Mouse (Mus musculus) forebrain, embryonic 16.5 days (tissue): ENCODE data around the gene Kif1bp. TPM values are rescaled to one million over a fixed set of nuclear protein-coding genes. Genes with fewer than 3 reads are reported as not detected.

Experiments used
- ATAC-seq: fragments of 200-750 bp; cut with Nextera tagmentation; 2 replicates; pipeline ENCODE4 v1.8.0; 2017; ENCODE audit warnings: mild to moderate bottlenecking, moderate library complexity
- H3K27ac ChIP-seq: fragments of 300-500 bp; sonication (generic); 2 replicates; pipeline ENCODE4 v1.5.1; 2014; ENCODE audit warnings: low read length, control low read depth
- H3K27me3 ChIP-seq: fragments of 300-500 bp; sonication (generic); replicated peaks from 2 replicates; pipeline ENCODE4 v1.6.1; 2014; ENCODE audit warnings: low read length; ENCODE audit not compliant: control insufficient read depth, insufficient read depth
- H3K36me3 ChIP-seq: fragments of 300-500 bp; sonication (generic); 2 replicates; pipeline ENCODE4 v1.6.1; 2014; ENCODE audit not compliant: control insufficient read depth, insufficient read depth
- H3K4me1 ChIP-seq: fragments of 300-500 bp; sonication (generic); replicated peaks from 2 replicates; pipeline ENCODE4 v1.6.1; 2014; ENCODE audit warnings: low read length; ENCODE audit not compliant: control insufficient read depth, insufficient read depth
- H3K4me2 ChIP-seq: fragments of 300-500 bp; sonication (generic); 2 replicates; pipeline ENCODE4 v1.6.1; 2014; ENCODE audit warnings: mild to moderate bottlenecking, low read length, control low read depth
- H3K4me3 ChIP-seq: fragments of 300-500 bp; sonication (generic); replicated peaks from 2 replicates; pipeline ENCODE4 v1.5.1; 2014; ENCODE audit warnings: mild to moderate bottlenecking, low read length, control low read depth
- H3K9ac ChIP-seq: fragments of 300-500 bp; sonication (generic); replicated peaks from 2 replicates; pipeline ENCODE4 v1.6.1; 2014; ENCODE audit warnings: low read depth, low read length, control low read depth
- H3K9me3 ChIP-seq: fragments of 300-500 bp; sonication (generic); 2 replicates; pipeline ENCODE4 v1.6.1; 2016; ENCODE audit warnings: low read length; ENCODE audit not compliant: control insufficient read depth
- WGBS: fragments of 180-500 bp; shearing (Covaris S2); extraction: QIAGEN DNeasy Blood & Tissue Kit; methylation state at CpG from one replicate; pipeline ENCODE4 v1.1.7; 2014; 5-methylcytosine and 5-hydroxymethylcytosine counted together
- polyA plus RNA-seq: library from polyadenylated mRNA; unstranded; fragments of >200 nt; fragmentation: Nextera tagmentation; extraction: Ambion mirVana; gene quantifications from 2 replicates; pipeline ENCODE4 v1.2.1, GENCODE M21; 2015

Gene Kif1bp
- polyA plus RNA-seq, 1 experiment from 2014 or later = 71.4 TPM

DNA sequence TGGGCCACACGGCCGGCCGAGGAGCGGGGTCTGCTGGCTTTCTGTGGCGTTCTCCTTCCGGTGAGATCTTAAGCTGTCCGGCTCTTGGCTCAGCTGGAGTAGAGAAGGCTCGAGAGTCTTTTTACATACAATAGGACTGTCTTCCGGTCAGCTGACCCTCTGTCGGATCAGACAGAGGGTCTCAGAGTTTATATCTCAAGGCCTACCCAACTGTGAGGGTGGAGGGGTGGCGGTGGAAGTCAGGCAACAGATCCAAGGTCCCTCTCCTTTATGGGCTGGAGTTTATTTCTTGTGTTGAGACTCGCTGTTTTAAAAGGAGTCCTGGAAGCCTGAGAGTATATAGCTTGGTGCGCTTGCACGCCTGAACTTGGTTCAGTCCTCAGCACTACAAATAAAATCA is 50.9 kb downstream of the Kif1bp start, which contains the start of gene Srgn:
Gene Srgn, minus strand, starts transcription at position 101 of the 400 bp plus-strand sequence.
- Histone ChIP-seq H3K27me3 (no peaks in the 10 kb centered on the region), H3K27ac (no peak within 1 kb of the TSS), H3K36me3 (no peaks in the 10 kb centered on the region), H3K4me1 (no peaks in the 10 kb centered on the region), H3K4me3 (no peak within 1 kb of the TSS), H3K4me2 (no peak within 1 kb of the TSS), H3K9me3 (no peaks in the 10 kb centered on the region), H3K9ac (no peak within 1 kb of the TSS)
- ATAC-seq = no peak
- 91% methylated on average over 14 of the region's 14 CpGs for WGBS

DNA sequence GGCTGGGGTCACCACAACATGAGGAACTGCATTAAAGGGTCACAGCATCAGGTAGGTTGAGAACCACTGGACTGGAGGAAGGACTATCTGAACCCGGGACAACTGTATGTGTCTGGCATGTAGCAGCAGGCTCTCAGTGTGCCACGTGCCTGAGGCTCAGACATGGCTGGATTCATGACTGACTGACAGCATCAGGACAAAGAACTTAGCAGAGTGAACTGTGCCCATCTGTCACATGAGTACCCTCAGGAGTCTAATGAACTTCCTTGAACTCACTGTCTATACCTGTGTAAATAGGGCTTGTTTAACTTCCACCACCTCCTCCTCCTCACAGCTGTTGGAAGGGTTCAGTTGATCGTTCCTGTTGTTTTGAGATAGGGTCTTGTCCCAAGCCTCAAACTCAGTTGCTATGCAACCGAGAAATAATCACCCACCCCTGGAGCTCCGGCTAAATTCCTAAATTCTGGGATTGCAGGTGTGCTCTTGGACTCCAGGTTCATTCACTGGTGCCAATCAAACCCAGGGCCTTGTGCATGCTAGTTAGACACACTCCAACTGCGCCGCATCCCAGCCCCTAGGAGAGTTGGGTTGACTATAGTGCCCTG is 55.8 kb downstream of the Kif1bp start:
- Histone ChIP-seq H3K4me2 (no peak overlapping the region), H3K36me3 (no peaks in the 10 kb centered on the region), H3K4me3 (no peak overlapping the region), H3K9me3 (no peaks in the 10 kb centered on the region), H3K9ac (no peak overlapping the region), H3K27me3 (no peaks in the 10 kb centered on the region), H3K27ac (no peak overlapping the region), H3K4me1 (no peaks in the 10 kb centered on the region)
- no peak for ATAC-seq
- 76% methylated on average over 7 of the region's 7 CpGs for WGBS

DNA sequence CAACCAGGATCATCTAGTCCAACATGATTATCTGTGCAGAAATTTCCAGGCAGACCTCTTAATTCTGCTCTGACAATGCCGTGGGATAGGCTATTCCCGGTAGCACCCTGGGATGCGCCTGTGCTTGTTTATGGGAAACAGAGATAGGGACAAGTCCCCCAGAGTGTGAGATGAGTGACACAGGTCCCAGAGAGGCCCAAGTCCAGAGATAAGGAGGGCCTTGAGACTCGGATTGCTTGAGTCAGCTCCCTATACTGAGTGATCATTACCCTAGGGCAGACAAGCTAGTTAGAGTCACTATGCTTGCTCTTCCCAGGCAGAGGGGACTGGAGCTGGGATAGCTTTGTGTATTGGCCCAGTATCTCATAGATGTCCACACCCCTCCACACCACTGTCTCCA is 56.5 kb downstream of the Kif1bp start:
- 81% methylated on average over 4 of the region's 4 CpGs for WGBS
- no peaks in the 10 kb centered on the region for H3K4me1 ChIP-seq
- no peak overlapping the region for H3K4me2 ChIP-seq
- H3K27me3 ChIP-seq = no peaks in the 10 kb centered on the region
- no peaks in the 10 kb centered on the region for H3K9me3 ChIP-seq
- no peak overlapping the region for H3K4me3 ChIP-seq
- ATAC-seq = no peak
- no peak overlapping the region for H3K27ac ChIP-seq
- no peak overlapping the region for H3K9ac ChIP-seq
- H3K36me3 ChIP-seq = no peaks in the 10 kb centered on the region

DNA sequence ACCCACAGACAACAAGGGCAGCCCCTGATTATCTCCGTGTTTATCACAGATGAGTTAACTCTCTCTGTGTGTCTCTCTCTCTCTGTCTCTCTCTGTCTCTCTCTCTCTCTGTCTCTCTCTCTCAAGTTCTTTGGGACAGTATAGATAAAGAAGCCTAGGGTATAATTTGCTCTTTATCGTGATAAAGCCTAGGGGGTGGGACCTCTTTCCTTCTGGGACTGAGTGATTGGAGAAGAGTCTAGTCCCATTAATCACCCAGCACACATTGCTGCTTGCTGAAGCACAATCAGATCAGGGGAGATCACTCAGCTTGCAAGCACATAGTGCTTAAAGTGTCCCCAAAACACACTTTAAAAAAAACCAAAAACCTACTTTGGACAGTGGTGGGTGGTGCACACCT is 57.3 kb downstream of the Kif1bp start:
- Histone ChIP-seq H3K4me3 (no peak overlapping the region), H3K27ac (no peak overlapping the region), H3K9ac (no peak overlapping the region), H3K4me2 (no peak overlapping the region), H3K36me3 (no peaks in the 10 kb centered on the region), H3K9me3 (no peaks in the 10 kb centered on the region), H3K27me3 (no peaks in the 10 kb centered on the region), H3K4me1 (no peaks in the 10 kb centered on the region)
- 55% methylated on average over 2 of the region's 2 CpGs for WGBS
- no peak for ATAC-seq

DNA sequence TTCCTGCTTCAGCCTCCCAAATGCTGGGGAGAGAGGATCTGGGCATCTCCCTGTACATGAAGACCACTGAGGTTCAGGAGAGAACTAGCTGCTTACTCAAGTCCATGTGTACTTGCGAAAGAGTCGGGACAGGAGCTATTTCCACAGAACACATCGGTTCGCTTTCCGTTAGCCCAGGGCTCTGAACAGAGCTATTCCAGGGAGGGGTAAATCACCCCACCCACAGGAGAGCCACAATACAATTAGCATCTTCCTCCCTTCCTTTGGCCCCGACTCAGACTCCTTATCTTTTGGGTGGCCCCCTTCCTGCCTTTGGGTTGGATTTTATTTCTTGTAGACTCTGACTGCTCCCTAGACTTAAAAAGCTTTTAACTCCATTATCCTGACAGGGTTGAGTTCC is 60.7 kb downstream of the Kif1bp start:
- Histone ChIP-seq H3K27ac (no peak overlapping the region), H3K27me3 (no peaks in the 10 kb centered on the region), H3K4me2 (no peak overlapping the region), H3K36me3 (no peaks in the 10 kb centered on the region), H3K4me3 (no peak overlapping the region), H3K4me1 (no peaks in the 10 kb centered on the region), H3K9me3 (no peaks in the 10 kb centered on the region), H3K9ac (no peak overlapping the region)
- WGBS = 89% methylated on average over 6 of the region's 6 CpGs
- no peak for ATAC-seq

DNA sequence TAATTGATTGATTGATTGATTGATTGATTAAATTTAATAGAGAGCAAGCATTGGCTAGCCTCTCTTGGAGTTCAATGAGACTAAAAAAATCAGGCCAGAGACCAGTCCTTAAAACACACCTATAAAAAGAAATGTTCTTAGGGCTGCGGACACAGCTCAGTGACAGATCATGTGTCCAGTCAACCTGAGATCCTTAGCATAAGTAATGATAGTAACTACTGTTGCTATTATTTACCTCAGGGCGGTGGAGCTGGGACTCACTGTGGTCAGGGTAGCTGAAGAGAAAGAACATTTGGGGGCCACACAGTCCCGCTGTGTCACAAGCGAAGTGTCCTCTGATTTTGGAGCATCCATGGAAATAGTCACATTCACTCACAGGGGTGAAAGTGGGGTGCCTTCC is 65.4 kb downstream of the Kif1bp start:
- H3K4me3 ChIP-seq = no peak overlapping the region
- H3K9ac ChIP-seq = no peak overlapping the region
- H3K27ac ChIP-seq = no peak overlapping the region
- ATAC-seq = no peak
- 96% methylated on average over 4 of the region's 4 CpGs for WGBS
- H3K9me3 ChIP-seq = no peaks in the 10 kb centered on the region
- H3K4me1 ChIP-seq = peaks cover 3% of the 10 kb centered on the region; the same call in 1 of the 2 replicates
- no peak overlapping the region for H3K4me2 ChIP-seq
- H3K27me3 ChIP-seq = no peaks in the 10 kb centered on the region; the same call in 1 of the 2 replicates
- H3K36me3 ChIP-seq = no peaks in the 10 kb centered on the region

DNA sequence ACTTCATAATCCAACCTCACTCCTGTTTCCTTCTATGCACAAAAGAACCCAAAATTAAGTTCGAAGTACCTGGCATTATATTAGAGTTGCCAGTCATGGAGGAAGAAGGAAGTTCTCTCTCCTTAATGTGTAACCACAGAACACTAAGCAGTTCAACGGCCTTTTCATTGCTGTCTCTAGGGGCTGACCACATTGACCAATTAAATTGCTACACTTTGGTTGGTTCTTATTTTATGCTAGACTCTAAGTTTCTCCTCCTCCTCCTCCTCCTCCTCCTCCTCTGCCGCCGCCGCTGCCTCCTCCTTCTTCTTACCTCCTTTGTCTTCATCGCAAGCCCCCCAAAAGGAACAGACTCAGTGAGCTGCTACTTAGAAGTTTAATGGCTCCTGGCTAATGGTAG is 66.7 kb downstream of the Kif1bp start:
- Histone ChIP-seq H3K36me3 (no peaks in the 10 kb centered on the region), H3K9me3 (no peaks in the 10 kb centered on the region), H3K27me3 (peaks cover 2% of the 10 kb centered on the region; the same call in 1 of the 2 replicates), H3K27ac (no peak overlapping the region), H3K4me1 (peaks cover 3% of the 10 kb centered on the region; the same call in 1 of the 2 replicates), H3K4me3 (no peak overlapping the region), H3K4me2 (no peak overlapping the region), H3K9ac (no peak overlapping the region)
- 78% methylated on average over 6 of the region's 6 CpGs for WGBS
- ATAC-seq = no peak

DNA sequence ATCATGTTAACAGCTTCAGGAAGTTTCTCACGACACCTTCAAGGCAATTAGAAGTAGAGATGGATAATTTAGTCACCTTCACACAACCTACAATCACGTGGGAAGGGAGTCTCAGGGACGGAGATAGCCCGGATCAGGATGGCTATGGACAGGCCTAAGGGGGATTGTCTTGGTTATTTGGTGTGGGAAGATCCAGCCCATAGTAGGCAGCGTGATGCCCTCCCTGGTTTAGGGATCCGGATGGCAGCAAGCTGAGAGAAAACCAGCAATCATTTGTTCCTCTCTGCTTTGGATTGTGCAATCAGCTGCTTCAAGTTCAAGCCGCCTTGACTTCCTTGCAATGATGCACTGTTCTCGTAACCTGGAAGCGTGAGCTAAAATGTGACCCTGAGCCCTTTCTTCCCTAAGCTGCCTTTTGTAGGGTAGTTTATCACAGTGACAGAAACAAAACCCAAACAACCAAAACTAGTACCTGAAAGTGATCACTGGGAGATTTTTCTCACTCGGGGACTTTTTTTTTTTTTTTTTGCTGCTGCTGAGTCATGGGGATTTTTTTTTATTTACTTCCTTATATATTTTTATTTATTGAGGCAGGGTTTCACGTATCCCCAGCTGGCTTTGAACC is 69.1 kb downstream of the Kif1bp start:
- H3K9me3 ChIP-seq = no peaks in the 10 kb centered on the region
- peaks cover 2% of the 10 kb centered on the region; the same call in 1 of the 2 replicates for H3K27me3 ChIP-seq
- no peak overlapping the region for H3K27ac ChIP-seq
- H3K4me1 ChIP-seq = peaks cover 3% of the 10 kb centered on the region; the same call in 1 of the 2 replicates
- WGBS = 66% methylated on average over 11 of the region's 11 CpGs
- no peaks in the 10 kb centered on the region for H3K36me3 ChIP-seq
- ATAC-seq = no peak
- no peak overlapping the region for H3K4me2 ChIP-seq
- no peak overlapping the region for H3K4me3 ChIP-seq
- H3K9ac ChIP-seq = no peak overlapping the region

DNA sequence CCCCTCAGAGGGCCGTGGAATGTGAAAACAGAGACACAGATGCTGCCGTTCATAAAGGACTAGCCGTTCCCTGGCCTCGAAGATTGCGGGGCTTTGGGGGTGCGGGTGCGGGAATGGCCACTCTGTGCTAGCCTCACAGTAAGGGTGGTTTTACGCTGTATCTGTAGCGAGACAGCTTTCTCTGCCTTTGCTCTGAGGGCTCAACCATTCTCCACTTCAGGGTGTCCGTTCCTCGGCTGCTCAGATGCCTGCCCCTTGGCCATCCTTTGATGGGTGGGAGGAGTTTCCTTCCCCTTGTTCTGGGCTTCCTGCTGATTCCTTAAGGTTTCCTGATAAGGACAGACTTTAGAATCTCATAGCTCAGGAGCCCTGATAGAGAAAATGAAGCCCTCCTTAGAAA is 69.8 kb downstream of the Kif1bp start:
- H3K9ac ChIP-seq = no peak overlapping the region
- peak overlapping the region; percentile 39 for H3K4me2 ChIP-seq
- peaks cover 2% of the 10 kb centered on the region; the same call in 1 of the 2 replicates for H3K27me3 ChIP-seq
- no peak overlapping the region for H3K27ac ChIP-seq
- ATAC-seq = no peak
- WGBS = 10% methylated on average over 11 of the region's 11 CpGs
- peak overlapping the region; percentile 9; the same call in 1 of the 2 replicates for H3K4me3 ChIP-seq
- H3K36me3 ChIP-seq = no peaks in the 10 kb centered on the region
- peaks cover 3% of the 10 kb centered on the region; the same call in 1 of the 2 replicates for H3K4me1 ChIP-seq
- H3K9me3 ChIP-seq = no peaks in the 10 kb centered on the region
